Mouse (Mus musculus) G1E (cell line): ENCODE data around the gene Gbp7. TPM values are rescaled to one million over a fixed set of nuclear protein-coding genes. Genes with fewer than 3 reads are reported as not detected.

ENCODE experiments used
- ATAC-seq: 2 replicates; pipeline ENCODE4 v1.8.0; 2016; ENCODE audit warnings: mild to moderate bottlenecking; ENCODE audit not compliant: insufficient number of reproducible peaks, poor library complexity, low FRiP score, severe bottlenecking; ENCODE audit errors: extremely low read depth
- DNase-seq: peaks from one replicate; pipeline ENCODE4 v3.0.0; 2012; ENCODE audit warnings: low spot score
- H3K27me3 ChIP-seq: 2 replicates; pipeline ENCODE4 v1.6.1; 2012; ENCODE audit warnings: mild to moderate bottlenecking, low read length, inconsistent platforms; ENCODE audit not compliant: insufficient read depth
- H3K36me3 ChIP-seq: replicated peaks from 2 replicates; pipeline ENCODE3; 2012; ENCODE audit warnings: mild to moderate bottlenecking, inconsistent platforms
- H3K4me1 ChIP-seq: 2 replicates; pipeline ENCODE4 v1.6.1; 2012; ENCODE audit warnings: low read depth, low read length, inconsistent platforms, mixed read lengths; ENCODE audit not compliant: insufficient read depth
- H3K4me3 ChIP-seq: 2 replicates; pipeline ENCODE4 v1.5.1; 2012; ENCODE audit warnings: low read depth, mild to moderate bottlenecking, inconsistent platforms, low read length, moderate library complexity, mixed read lengths
- H3K9me3 ChIP-seq: replicated peaks from 2 replicates; pipeline ENCODE4 v1.6.1; 2012; ENCODE audit warnings: inconsistent platforms
- CTCF ChIP-seq: IDR thresholded peaks from 2 replicates; pipeline ENCODE4 v1.5.1; 2012; ENCODE audit warnings: low read depth, low read length, inconsistent platforms, mixed read lengths
- GATA1 ChIP-seq: IDR thresholded peaks from 2 replicates; pipeline ENCODE4 v1.6.1; 2012; ENCODE audit warnings: borderline replicate concordance, low read length, inconsistent platforms, mixed read lengths
- GATA2 ChIP-seq: IDR thresholded peaks from 2 replicates; pipeline ENCODE4 v1.6.1; 2012; ENCODE audit warnings: low read depth, low read length, inconsistent platforms, borderline replicate concordance
- POLR2AphosphoS5 ChIP-seq: IDR thresholded peaks from 2 replicates; pipeline ENCODE4 v1.6.1; 2012; ENCODE audit warnings: low read depth, low read length, inconsistent platforms; ENCODE audit not compliant: insufficient replicate concordance
- TAL1 ChIP-seq: conservative IDR thresholded peaks from 2 replicates; pipeline ENCODE4 v1.6.1; 2012; ENCODE audit warnings: low read depth, low read length, inconsistent platforms, mixed read lengths
- polyA plus RNA-seq: library from polyadenylated mRNA; stranded (reverse); fragments of >175 nt; gene quantifications from 2 replicates; pipeline ENCODE4 v1.2.3, GENCODE M21; 2012
- total RNA-seq, 2 experiments: library from RNA; stranded (forward) in 1 of 2; stranded (reverse) in 1 of 2; fragments of 200-1000 nt in 1 of 2; fragments of >200 nt in 1 of 2; fragmentation: Nextera tagmentation in 1 of 2; gene quantifications; 2 replicates each; pipeline ENCODE4 v1.2.3; 2014 to 2017

Gene Gbp7
- total and polyA plus RNA-seq, 3 experiments, result 0.30 to 12.3 (median 8.4) TPM

DNA sequence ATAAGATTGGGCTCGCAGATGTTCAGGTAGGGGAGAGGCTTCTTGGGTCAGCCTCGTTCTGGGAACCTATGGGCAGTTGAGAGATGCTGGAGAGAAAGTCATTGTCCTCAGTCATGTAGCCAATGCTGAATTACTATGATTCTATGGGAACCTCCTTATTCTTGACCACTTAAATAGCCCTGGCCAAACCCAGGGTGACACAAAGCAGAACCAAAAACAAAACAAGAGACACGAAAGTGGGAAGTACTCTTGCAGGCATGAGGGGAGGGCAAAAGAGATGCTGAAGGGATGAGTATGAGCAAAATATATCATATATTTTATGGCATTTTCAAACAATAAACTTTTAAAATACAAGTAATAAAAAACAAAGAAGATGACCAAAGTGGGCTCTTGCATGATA lies 47.0 kb downstream of the Gbp7 start:
- Histone ChIP-seq H3K27me3 (no peaks in the 10 kb centered on the region), H3K4me3 (no peak overlapping the region), H3K9me3 (no peaks in the 10 kb centered on the region), H3K4me1 (peaks cover 5% of the 10 kb centered on the region; the same call in 1 of the 2 replicates), H3K36me3 (no peaks in the 10 kb centered on the region)
- TF ChIP-seq CTCF (no peak), TAL1 (no peak), POLR2AphosphoS5 (no peak), GATA2 (no peak), GATA1 (no peak)
- DNase-seq (no peak), ATAC-seq (no peak)

DNA sequence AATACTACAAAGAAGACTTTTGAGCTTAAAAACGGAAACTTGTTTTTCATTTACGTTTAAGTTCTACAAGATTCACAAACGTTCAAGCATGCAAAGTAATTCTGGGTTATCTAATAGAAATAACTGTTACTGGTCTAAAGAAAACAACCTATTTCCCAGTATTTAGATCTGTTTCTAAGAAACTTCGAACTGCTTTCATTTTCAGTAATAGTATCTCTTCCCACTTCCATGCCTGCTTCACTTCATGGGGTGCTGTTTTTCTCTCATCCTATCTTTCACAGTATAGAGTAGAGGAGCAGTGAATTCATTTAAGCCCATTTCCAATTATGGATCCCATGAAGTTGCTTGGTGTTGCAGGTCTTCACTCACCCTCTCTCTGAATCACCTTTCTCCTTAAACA lies 48.2 kb downstream of the Gbp7 start:
- ATAC-seq (no peak), DNase-seq (no peak)
- peaks cover 5% of the 10 kb centered on the region; the same call in 1 of the 2 replicates for H3K4me1 ChIP-seq
- no peaks in the 10 kb centered on the region for H3K9me3 ChIP-seq
- no peaks in the 10 kb centered on the region for H3K27me3 ChIP-seq
- TF ChIP-seq GATA1 (no peak), TAL1 (no peak), POLR2AphosphoS5 (no peak), CTCF (no peak), GATA2 (no peak)
- H3K36me3 ChIP-seq, result no peaks in the 10 kb centered on the region
- H3K4me3 ChIP-seq, result no peak overlapping the region

DNA sequence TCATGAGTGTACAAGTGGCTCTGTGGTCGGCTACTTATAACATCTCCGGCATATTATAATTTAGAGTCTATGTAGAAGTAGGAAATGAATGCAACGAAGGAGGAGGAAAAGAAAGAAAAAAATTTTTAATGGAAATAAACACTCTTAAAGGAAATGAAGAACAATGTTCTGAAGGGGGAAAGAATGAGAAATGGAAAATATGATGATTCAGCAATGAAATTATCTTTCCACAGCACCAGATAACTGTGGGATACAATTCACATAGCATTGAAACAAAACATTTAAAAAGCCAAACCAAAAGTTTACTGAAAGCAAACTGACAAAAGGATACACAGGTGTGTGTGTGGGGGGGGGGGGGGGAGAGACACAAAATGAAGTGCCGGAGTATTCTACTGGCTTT lies 52.9 kb downstream of the Gbp7 start:
- DNase-seq, result no peak

DNA sequence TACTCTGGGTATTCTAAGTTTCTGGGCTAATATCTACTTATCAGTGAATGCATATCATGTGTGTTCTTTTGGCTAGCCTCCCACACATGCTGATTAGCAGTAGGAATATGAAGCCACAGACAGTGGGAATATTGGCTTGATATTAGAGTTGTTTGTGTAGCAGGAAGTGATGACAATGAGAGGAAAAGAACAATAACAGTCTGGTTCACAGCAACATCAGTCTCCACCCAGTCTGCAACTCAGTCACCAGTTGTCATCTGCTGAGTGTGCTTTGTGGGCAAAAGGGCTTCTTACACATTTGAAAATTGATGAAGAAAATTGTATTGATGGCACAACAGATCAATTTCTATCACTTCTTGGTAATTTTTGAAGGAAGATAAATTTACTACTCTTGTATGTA lies 57.2 kb downstream of the Gbp7 start:
- no peaks in the 10 kb centered on the region for H3K27me3 ChIP-seq
- DNase-seq (no peak), ATAC-seq (no peak)
- no peak overlapping the region for H3K4me3 ChIP-seq
- H3K9me3 ChIP-seq, result no peaks in the 10 kb centered on the region
- H3K4me1 ChIP-seq, result no peaks in the 10 kb centered on the region
- TF ChIP-seq POLR2AphosphoS5 (no peak), GATA1 (no peak), GATA2 (no peak), TAL1 (no peak), CTCF (no peak)
- no peaks in the 10 kb centered on the region for H3K36me3 ChIP-seq

More for the DNA sequence above, 52.9 kb downstream of the Gbp7 start:
- H3K9me3 ChIP-seq, result no peaks in the 10 kb centered on the region
- 0 out of 2 replicates have a peak, but pooled peaks cover 2% of the 10 kb centered on the region for H3K4me1 ChIP-seq
- H3K4me3 ChIP-seq, result no peak overlapping the region
- TF ChIP-seq CTCF (no peak), TAL1 (no peak), GATA1 (no peak)
- no peaks in the 10 kb centered on the region for H3K36me3 ChIP-seq
- no peaks in the 10 kb centered on the region for H3K27me3 ChIP-seq
- ATAC-seq, result no peak

DNA sequence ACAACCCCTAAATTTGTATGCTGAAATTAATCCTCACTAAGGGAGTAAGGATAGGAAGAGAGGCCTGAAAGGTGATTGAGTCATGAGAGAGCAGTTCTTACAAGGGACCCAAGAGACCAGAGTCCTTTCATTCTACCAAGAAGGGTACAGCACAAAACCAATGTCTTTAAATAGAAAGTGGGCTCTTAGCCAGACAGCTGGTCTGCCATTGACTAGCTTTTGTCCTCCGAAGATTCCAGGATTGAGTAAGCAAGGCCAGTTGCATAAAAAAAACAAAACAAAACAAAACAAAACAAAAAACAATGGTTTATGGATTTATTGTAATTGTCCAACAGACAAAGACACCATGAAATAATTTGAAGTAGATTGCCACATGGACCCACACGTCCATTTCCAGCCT lies 58.7 kb downstream of the Gbp7 start:
- ATAC-seq, result no peak
- Histone ChIP-seq H3K9me3 (no peaks in the 10 kb centered on the region), H3K36me3 (no peaks in the 10 kb centered on the region), H3K4me1 (no peaks in the 10 kb centered on the region), H3K4me3 (no peak overlapping the region), H3K27me3 (no peaks in the 10 kb centered on the region)
- DNase-seq, result no peak
- TF ChIP-seq POLR2AphosphoS5, result no peak
- no peak for TF ChIP-seq TAL1
- TF ChIP-seq GATA2, result no peak
- no peak for TF ChIP-seq GATA1
- TF ChIP-seq CTCF, result no peak

DNA sequence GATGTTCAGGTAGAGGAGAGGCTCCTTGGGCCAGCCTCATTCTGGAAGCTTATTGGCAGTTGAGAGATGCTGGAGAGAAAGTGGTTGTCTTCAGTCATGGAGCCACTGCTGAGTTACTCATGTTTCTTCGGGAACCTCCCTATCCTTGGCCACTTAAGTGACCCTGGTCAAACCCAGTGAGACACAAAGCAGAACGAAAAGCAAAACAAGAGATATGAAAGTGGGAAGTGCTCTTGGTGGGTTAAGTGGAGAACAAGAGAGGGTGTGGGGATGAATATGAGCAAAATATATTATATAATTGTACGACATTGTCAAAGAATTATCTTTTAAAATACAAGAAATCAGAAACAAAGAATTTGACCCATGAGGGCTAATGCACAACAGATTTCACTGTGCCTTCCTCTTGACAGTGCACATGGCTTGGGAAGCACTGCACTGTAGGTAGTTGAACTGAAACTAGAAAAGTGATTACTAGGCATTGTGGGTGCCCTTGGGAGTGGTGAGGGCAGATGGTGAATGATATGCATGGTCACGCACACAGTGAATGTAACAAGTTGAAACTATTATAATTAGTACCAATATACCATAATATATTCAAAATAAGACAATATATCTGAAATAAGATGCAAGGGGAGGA lies 60.4 kb downstream of the Gbp7 start:
- no peak overlapping the region for H3K4me3 ChIP-seq
- H3K4me1 ChIP-seq, result no peaks in the 10 kb centered on the region
- no peak for TF ChIP-seq CTCF
- no peak for TF ChIP-seq TAL1
- TF ChIP-seq GATA2, result no peak
- no peak for TF ChIP-seq POLR2AphosphoS5
- no peak for TF ChIP-seq GATA1
- no peaks in the 10 kb centered on the region for H3K9me3 ChIP-seq
- no peak for ATAC-seq
- no peaks in the 10 kb centered on the region for H3K36me3 ChIP-seq
- no peak for DNase-seq
- H3K27me3 ChIP-seq, result no peaks in the 10 kb centered on the region
